Mouse (Mus musculus) megakaryocyte, embryonic 14.5 days (primary cell): ENCODE results near the gene Ttc24.

ENCODE experiments used
- FLI1 ChIP-seq: IDR thresholded peaks from 2 replicates; pipeline ENCODE4 v1.6.1; 2012; ENCODE audit warnings: low read length, inconsistent platforms, mixed read lengths
- GATA1 ChIP-seq: IDR thresholded peaks from 3 replicates; pipeline ENCODE4 v1.6.1; 2012; ENCODE audit warnings: mixed read lengths, low read length, inconsistent platforms, borderline replicate concordance

DNA sequence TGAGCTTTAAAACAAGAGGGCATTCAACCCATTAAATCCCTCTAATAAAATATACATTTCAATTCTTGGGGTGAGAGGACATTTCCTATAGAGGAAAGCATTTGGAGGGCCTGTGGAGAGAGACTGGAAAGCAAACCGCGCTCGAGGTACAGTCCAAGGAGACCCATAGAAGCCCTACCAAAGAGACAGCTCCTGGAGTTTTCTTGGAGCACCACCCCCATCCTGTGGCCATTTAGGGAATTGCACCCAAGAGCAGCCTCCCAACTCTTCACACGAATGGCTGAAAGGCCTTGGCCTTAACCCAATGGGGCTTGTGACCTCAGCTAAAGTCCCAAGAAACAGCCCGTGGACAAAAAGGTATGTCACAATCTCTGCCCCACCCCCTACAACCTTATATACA, 6.3 kb downstream of the Ttc24 start:
- TF ChIP-seq GATA1 (no peak), FLI1 (no peak)
